Mouse (Mus musculus) CH12.LX (cell line): ENCODE results near the gene Numa1. TPM values are rescaled to one million over a fixed set of nuclear protein-coding genes. Genes with fewer than 3 reads are reported as not detected.

Experiments used
- DNase-seq: peaks from one replicate; pipeline ENCODE4 v3.0.0-alpha.2; 2013; ENCODE audit errors: extremely low read depth
- H3K27ac ChIP-seq: 2 replicates; pipeline ENCODE4 v1.5.1; 2012; ENCODE audit warnings: low read depth, mild to moderate bottlenecking, control low read depth, moderate library complexity; ENCODE audit not compliant: insufficient read depth
- H3K27me3 ChIP-seq: replicated peaks from 2 replicates; pipeline ENCODE3; 2012; ENCODE audit warnings: inconsistent platforms
- H3K36me3 ChIP-seq, 2 experiments: replicated peaks in 1 of 2; 2 replicates each; pipeline versions ENCODE3 to v1.6.1; 2012; ENCODE audit warnings: inconsistent platforms in 1 of 2, low read length in 1 of 2, mild to moderate bottlenecking in 1 of 2, mixed read lengths in 1 of 2, moderate library complexity in 1 of 2; ENCODE audit not compliant: control insufficient read depth in 1 of 2, insufficient read depth in 1 of 2
- H3K4me1 ChIP-seq, 2 experiments: 2 replicates each; pipeline ENCODE4 v1.6.1; 2012; ENCODE audit warnings: inconsistent platforms in 1 of 2, moderate library complexity in 1 of 2; ENCODE audit not compliant: insufficient read depth in 2 of 2, control insufficient read depth in 1 of 2
- H3K4me2 ChIP-seq: 2 replicates; pipeline ENCODE4 v1.6.1; 2012; ENCODE audit warnings: low read depth, mild to moderate bottlenecking, control low read depth; ENCODE audit not compliant: poor library complexity, insufficient read depth, severe bottlenecking
- H3K4me3 ChIP-seq, 3 experiments: fragments of 150-350 bp in 1 of 3; sonication (generic) in 1 of 3; replicated peaks in 1 of 3; 2 replicates each; pipeline versions ENCODE3 to v1.5.1; 2011 to 2012; ENCODE audit warnings: low read depth in 2 of 3, low read length in 2 of 3, mild to moderate bottlenecking in 2 of 3, moderate library complexity in 2 of 3, control low read depth in 1 of 3, improper control_type of control experiment in 1 of 3, inconsistent platforms in 1 of 3, mixed read lengths in 1 of 3; ENCODE audit not compliant: poor library complexity in 1 of 3
- H3K79me2 ChIP-seq: replicated peaks from 2 replicates; pipeline ENCODE4 v1.6.1; 2012; ENCODE audit warnings: mild to moderate bottlenecking, moderate library complexity; ENCODE audit not compliant: control insufficient read depth, poor library complexity, insufficient read depth, severe bottlenecking; ENCODE audit errors: extremely low read depth
- H3K9ac ChIP-seq: 2 replicates; pipeline ENCODE4 v1.6.1; 2012; ENCODE audit warnings: low read depth, mild to moderate bottlenecking, control low read depth, moderate library complexity; ENCODE audit not compliant: insufficient read depth
- H3K9me3 ChIP-seq: replicated peaks from 2 replicates; pipeline ENCODE3; 2012; ENCODE audit warnings: low read length, inconsistent platforms, mixed read lengths
- BHLHE40 ChIP-seq: IDR thresholded peaks from 2 replicates; pipeline ENCODE4 v1.6.1; 2011; ENCODE audit warnings: mild to moderate bottlenecking, low read depth, low read length, improper control_type of control experiment
- CHD1 ChIP-seq: IDR thresholded peaks from 2 replicates; pipeline ENCODE4 v1.6.1; 2012; ENCODE audit warnings: low read depth, low read length, improper control_type of control experiment, inconsistent platforms
- CHD2 ChIP-seq: IDR thresholded peaks from 2 replicates; pipeline ENCODE4 v1.6.1; 2011; ENCODE audit warnings: low read length, improper control_type of control experiment
- E2F4 ChIP-seq: IDR thresholded peaks from 2 replicates; pipeline ENCODE4 v1.6.1; 2011; ENCODE audit warnings: low read depth, low read length, improper control_type of control experiment; ENCODE audit not compliant: insufficient replicate concordance
- ELF1 ChIP-seq: IDR thresholded peaks from 2 replicates; pipeline ENCODE4 v1.6.1; 2014; ENCODE audit warnings: low read depth, mild to moderate bottlenecking, inconsistent platforms, low read length, improper control_type of control experiment
- EP300 ChIP-seq: IDR thresholded peaks from 2 replicates; pipeline ENCODE4 v1.6.1; 2011; ENCODE audit warnings: low read length, improper control_type of control experiment
- ETS1 ChIP-seq: conservative IDR thresholded peaks from 2 replicates; pipeline ENCODE4 v1.6.1; 2012; ENCODE audit warnings: low read depth, mild to moderate bottlenecking, inconsistent platforms, low read length, improper control_type of control experiment, moderate library complexity
- GABPA ChIP-seq: IDR thresholded peaks from 2 replicates; pipeline ENCODE4 v1.6.1; 2012; ENCODE audit warnings: low read depth, low read length, improper control_type of control experiment, inconsistent platforms; ENCODE audit not compliant: insufficient replicate concordance
- HCFC1 ChIP-seq: IDR thresholded peaks from 2 replicates; pipeline ENCODE4 v1.6.1; 2012; ENCODE audit warnings: low read depth, mild to moderate bottlenecking, inconsistent platforms, low read length, improper control_type of control experiment
- IRF4 ChIP-seq: IDR thresholded peaks from 2 replicates; pipeline ENCODE4 v1.6.1; 2014; ENCODE audit warnings: low read depth, mild to moderate bottlenecking, inconsistent platforms, low read length, improper control_type of control experiment
- JUND ChIP-seq: conservative IDR thresholded peaks from 2 replicates; pipeline ENCODE4 v1.6.1; 2011; ENCODE audit warnings: low read depth, low read length, improper control_type of control experiment
- MAFK ChIP-seq: IDR thresholded peaks from 2 replicates; pipeline ENCODE4 v1.6.1; 2011; ENCODE audit warnings: low read length, improper control_type of control experiment; ENCODE audit not compliant: insufficient replicate concordance
- MAZ ChIP-seq: IDR thresholded peaks from 2 replicates; pipeline ENCODE4 v1.6.1; 2012; ENCODE audit warnings: low read depth, mild to moderate bottlenecking, inconsistent platforms, low read length, improper control_type of control experiment, moderate library complexity
- MYC ChIP-seq: IDR thresholded peaks from 2 replicates; pipeline ENCODE4 v1.6.1; 2011; ENCODE audit warnings: low read depth, mild to moderate bottlenecking, improper control_type of control experiment, low read length
- NELFE ChIP-seq: IDR thresholded peaks from 2 replicates; pipeline ENCODE4 v1.6.1; 2011; ENCODE audit warnings: low read depth, low read length, improper control_type of control experiment
- POLR2AphosphoS2 ChIP-seq: IDR thresholded peaks from 2 replicates; pipeline ENCODE4 v1.6.1; 2011; ENCODE audit warnings: low read depth, low read length, improper control_type of control experiment
- RAD21 ChIP-seq: IDR thresholded peaks from 2 replicates; pipeline ENCODE4 v1.6.1; 2011; ENCODE audit warnings: low read depth, mild to moderate bottlenecking, low read length, improper control_type of control experiment, moderate library complexity
- TBP ChIP-seq: conservative IDR thresholded peaks from 2 replicates; pipeline ENCODE4 v1.6.1; 2011; ENCODE audit warnings: low read depth, low read length, improper control_type of control experiment
- UBTF ChIP-seq: IDR thresholded peaks from 2 replicates; pipeline ENCODE4 v1.6.1; 2012; ENCODE audit warnings: low read depth, mild to moderate bottlenecking, inconsistent platforms, low read length, improper control_type of control experiment, moderate library complexity
- USF2 ChIP-seq: conservative IDR thresholded peaks from 2 replicates; pipeline ENCODE4 v1.6.1; 2011; ENCODE audit warnings: low read depth, low read length, improper control_type of control experiment
- ZKSCAN1 ChIP-seq: IDR thresholded peaks from 2 replicates; pipeline ENCODE4 v1.6.1; 2012; ENCODE audit warnings: low read depth, inconsistent platforms, low read length, improper control_type of control experiment, borderline replicate concordance
- ZNF384 ChIP-seq: IDR thresholded peaks from 2 replicates; pipeline ENCODE4 v1.6.1; 2012; ENCODE audit warnings: low read depth, low read length, improper control_type of control experiment, inconsistent platforms
- dilution Hi-C: fragments of 300-500 bp; cut with MboI; formaldehyde crosslinking; loops from 2 replicates; pipeline ENCODE4 v1.14.3; 2020; ENCODE audit warnings: low sequenced_read_pairs; ENCODE audit not compliant: extremely low pct_unique_long_range_greater_than_20kb, extremely low pct_ligation_motif_present
- in situ Hi-C: fragments of 300-500 bp; cut with MboI; formaldehyde crosslinking; loops from 3 replicates; pipeline ENCODE4 v1.14.3; 2019; ENCODE audit warnings: low sequenced_read_pairs, low pct_ligation_motif_present, low pct_unique_long_range_greater_than_20kb, mixed read lengths
- polyA plus RNA-seq: library from polyadenylated mRNA; unstranded; fragments of >175 nt; gene quantifications from 2 replicates; pipeline ENCODE4 v1.2.1, GENCODE M21; 2012; ENCODE audit warnings: low read depth; ENCODE audit not compliant: insufficient read length
- total RNA-seq, 2 experiments: library from RNA; depleted of rRNA; stranded (reverse); fragments of 300-350 nt in 1 of 2; fragments of >200 nt in 1 of 2; gene quantifications; 2 replicates each; pipeline ENCODE4 v1.2.3; 2012 to 2014

The Numa1 gene
- total and polyA plus RNA-seq, 3 experiments: 38.0 to 75.7 (median 57.6) TPM

DNA sequence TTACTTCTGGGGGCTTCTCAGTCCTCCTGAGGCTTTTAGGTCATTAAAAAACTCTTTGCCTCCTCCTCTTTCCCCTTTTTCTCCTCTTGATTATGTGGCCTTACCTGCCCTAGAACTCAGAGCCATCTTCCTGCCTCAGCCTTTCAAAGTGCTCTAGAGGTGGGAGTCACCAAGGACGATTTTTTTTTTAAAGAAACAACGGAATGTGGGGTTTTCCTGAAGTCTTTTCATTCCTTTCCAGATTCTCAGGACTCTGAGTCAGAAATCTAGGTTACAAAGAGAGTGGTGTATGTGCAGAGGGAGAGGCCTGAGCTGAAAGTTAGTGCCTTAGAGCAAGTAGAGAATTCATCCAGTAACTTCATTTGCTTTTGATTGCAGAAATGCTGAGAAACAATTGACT is 37.8 kb downstream of the Numa1 start:
- H3K4me1 ChIP-seq: peaks cover 2 to 56% of the 10 kb centered on the region in 2 experiments; a peak in 2 of 4 replicates
- TF ChIP-seq ZNF384 (no peak), CHD2 (no peak), TBP (no peak), JUND (no peak), POLR2AphosphoS2 (no peak), HCFC1 (no peak), RAD21 (no peak), MAFK (no peak), IRF4 (no peak), USF2 (no peak), EP300 (no peak), E2F4 (no peak), ELF1 (no peak), UBTF (no peak), ETS1 (no peak), CHD1 (no peak), NELFE (no peak), ZKSCAN1 (no peak)
- dilution Hi-C loops (no loop called here), in situ Hi-C loops (no loop called here)
- no peak for DNase-seq
- H3K9ac ChIP-seq: peak overlapping the region; percentile 88
- peak overlapping the region; percentile 48 for H3K4me2 ChIP-seq
- H3K79me2 ChIP-seq: peaks cover 39% of the 10 kb centered on the region
- no peak overlapping the region for H3K27ac ChIP-seq
- H3K27me3 ChIP-seq: no peaks in the 10 kb centered on the region
- H3K9me3 ChIP-seq: no peaks in the 10 kb centered on the region
- H3K36me3 ChIP-seq: peaks cover 0 to 26% of the 10 kb centered on the region in 2 experiments
- H3K4me3 ChIP-seq: peak overlapping the region in 2 of 3 experiments; percentile 69 to 75

DNA sequence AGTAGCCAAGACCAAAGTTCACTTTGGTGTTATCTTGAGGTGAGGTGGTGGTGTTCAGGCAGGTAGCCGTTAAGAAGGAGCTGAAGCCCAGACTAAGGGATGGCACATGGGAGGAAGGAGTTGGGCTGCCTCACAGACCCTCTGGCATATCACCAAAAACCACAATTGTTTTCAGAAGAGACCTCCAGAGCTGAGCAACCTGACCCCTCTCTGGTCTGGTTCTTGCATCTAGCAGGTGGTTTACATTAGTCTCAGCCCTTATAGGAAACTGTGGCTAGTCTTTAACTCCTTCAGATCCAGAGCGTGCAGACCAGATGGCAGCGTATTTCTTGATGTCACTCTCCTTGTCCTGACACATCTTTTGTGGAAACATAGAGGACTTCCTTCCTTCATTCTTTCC is 39.8 kb downstream of the Numa1 start:
- H3K27me3 ChIP-seq: no peaks in the 10 kb centered on the region
- dilution Hi-C loops (no loop called here), in situ Hi-C loops (no loop called here)
- H3K4me1 ChIP-seq: peaks cover 2 to 45% of the 10 kb centered on the region in 2 experiments; a peak in 2 of 4 replicates
- peaks cover 0 to 33% of the 10 kb centered on the region in 2 experiments for H3K36me3 ChIP-seq
- no peaks in the 10 kb centered on the region for H3K9me3 ChIP-seq
- H3K79me2 ChIP-seq: peaks cover 39% of the 10 kb centered on the region
- H3K27ac ChIP-seq: no peak overlapping the region
- no peak overlapping the region for H3K4me2 ChIP-seq
- no peak for TF ChIP-seq ELF1
- TF ChIP-seq RAD21: no peak
- no peak for TF ChIP-seq POLR2AphosphoS2
- no peak for TF ChIP-seq UBTF
- TF ChIP-seq GABPA: no peak
- TF ChIP-seq ETS1: no peak
- TF ChIP-seq MYC: no peak
- no peak for TF ChIP-seq MAZ
- TF ChIP-seq BHLHE40: no peak
- no peak overlapping the region for H3K4me3 ChIP-seq
- DNase-seq: no peak
- no peak overlapping the region for H3K9ac ChIP-seq
